Mouse (Mus musculus): ENCODE results near the gene Ptch2. TPM values are rescaled to one million over a fixed set of nuclear protein-coding genes. Genes with fewer than 3 reads are reported as not detected.

Ptch2 gene
- 18.6 and 27.1 TPM in 2 replicates for polyA plus RNA-seq (2012; rRNA removed; ENCODE audit: low replicate concordance)

GRCm38 (mm10) chr4:117095551-117096452 lies at the start of gene Ptch2:
Gene Ptch2 (plus strand): TSS chr4:117096075.

DNA sequence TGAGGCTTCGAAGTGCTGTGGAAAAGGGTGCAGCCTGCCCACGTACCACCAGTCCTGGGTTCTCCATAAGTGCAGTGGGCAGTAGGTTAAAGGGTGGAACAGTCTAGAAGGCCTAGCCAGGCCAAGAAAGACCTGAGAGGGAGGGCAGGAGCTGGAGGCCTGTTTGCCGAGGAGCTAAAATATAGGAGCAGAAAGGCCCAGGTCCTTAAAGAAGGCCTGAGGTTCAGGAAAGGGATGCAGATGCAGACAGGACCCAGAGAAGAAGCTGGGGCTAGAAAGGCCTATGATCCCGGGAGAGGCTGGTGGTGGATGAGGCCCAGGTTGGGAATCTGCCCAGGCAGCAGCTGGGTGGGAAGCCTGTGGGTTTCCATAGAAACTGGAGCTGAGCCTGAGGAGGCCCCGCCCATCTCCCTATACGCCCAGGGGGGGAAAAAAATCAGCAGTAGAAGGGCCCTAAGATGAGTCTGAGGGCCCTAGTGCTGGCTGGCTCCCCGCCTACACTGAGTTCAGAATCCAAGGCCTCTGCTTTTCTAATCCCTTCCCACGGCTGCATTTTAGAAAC lies 29.6 kb downstream of the Ptch2 start, which contains the start of gene Btbd19:
Gene Btbd19, minus strand, starts transcription at position 378 of the 562 bp plus-strand sequence.

GRCm38 (mm10) chr4:117126675-117127290 lies 30.9 kb downstream of the Ptch2 start, which contains the start of gene Tctex1d4:
Gene Tctex1d4 (plus strand): TSS chr4:117126794.

DNA sequence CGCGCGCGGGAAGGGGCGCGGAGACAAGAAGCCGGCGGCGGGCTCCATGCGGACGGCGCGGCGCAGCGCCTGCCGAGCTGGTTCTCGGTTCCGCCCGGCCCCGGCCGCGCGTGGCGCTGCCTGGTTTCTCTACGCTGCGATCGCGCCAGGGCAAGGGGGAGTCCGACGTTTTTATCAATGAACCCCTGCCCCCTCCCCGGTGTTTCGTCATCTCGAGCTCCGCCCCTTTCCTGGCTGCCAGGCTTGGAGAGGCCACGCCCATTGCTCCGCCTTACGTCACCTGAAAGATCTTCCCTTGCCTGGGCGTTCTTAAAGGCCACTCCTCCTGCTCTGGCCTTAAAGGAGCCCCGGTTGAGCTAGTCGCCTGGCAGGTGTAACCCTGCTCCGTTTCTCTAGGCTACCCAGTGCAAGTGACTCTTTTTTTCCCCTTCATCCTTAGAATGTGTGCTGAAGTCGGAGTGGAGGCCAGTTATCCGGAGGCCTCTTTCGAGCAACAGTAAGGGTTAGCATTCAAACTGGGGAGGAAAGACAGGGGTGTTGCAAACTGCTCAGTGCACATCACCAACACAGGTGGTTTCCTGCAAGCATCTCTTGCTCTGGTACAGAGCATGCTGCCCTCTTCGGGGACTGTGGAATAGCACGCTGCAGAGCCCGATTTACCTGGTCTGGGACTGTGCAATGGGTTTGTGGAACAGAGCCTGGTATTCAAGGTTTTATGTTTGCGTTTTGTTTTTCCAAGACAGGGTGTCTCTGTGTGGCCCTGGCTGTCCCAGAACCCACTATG lies 38.1 kb downstream of the Ptch2 start, which contains the start of gene Plk3:
Gene Plk3, minus strand, starts transcription at position 147 of the 784 bp plus-strand sequence.

DNA sequence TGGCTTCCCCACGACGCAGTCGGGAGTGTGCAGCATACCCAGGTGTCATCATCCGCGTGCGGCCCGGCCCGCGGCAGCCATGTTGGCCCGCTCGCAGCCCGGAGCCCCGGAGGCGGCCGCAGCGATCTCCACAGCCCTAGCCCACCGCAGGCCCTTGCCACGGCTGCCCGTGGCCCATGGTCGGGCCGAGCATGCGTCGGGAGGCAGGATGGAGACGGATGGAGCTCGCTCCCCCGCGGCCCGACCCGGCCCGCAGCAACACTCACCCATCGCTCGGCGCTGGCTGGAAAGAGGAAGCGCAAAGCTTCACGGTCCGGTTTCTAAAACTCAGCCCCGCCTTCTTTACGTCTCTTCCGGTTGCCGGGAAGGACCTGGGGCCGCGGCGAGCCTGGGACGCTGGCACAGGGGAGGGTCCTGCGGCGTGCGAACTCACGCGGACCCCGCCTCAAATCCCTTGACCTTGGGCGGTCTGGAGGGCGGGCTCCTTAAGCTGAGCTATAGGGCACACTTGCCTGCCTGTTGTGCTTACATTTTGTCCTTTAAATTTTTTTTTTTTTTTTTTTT lies 60.0 kb downstream of the Ptch2 start, which contains the start of gene Rps8:
Gene Rps8, minus strand, starts transcription at position 452 of the 564 bp plus-strand sequence.

Other genes starting within 250 kb of the Ptch2 start
- gene Zswim5, start 218.7 kb upstream of the Ptch2 start, polyA plus RNA-seq (2012; rRNA removed; ENCODE audit: low replicate concordance): 0.35 and 0.76 TPM in 2 replicates
- gene Urod, start 101.7 kb upstream of the Ptch2 start, polyA plus RNA-seq (2012; rRNA removed; ENCODE audit: low replicate concordance): 59.4 and 86.6 TPM in 2 replicates
- gene Hectd3, start 100.8 kb upstream of the Ptch2 start, polyA plus RNA-seq (2012; rRNA removed; ENCODE audit: low replicate concordance): 58.6 and 76.9 TPM in 2 replicates
- gene Eif2b3, start 76.7 kb upstream of the Ptch2 start, polyA plus RNA-seq (2012; rRNA removed; ENCODE audit: low replicate concordance): 4.5 and 12.2 TPM in 2 replicates
- gene Btbd19, start 29.6 kb downstream of the Ptch2 start, polyA plus RNA-seq (2012; rRNA removed; ENCODE audit: low replicate concordance): 13.6 and 23.0 TPM in 2 replicates
- gene Tctex1d4, start 30.7 kb downstream of the Ptch2 start, polyA plus RNA-seq (2012; rRNA removed; ENCODE audit: low replicate concordance): 0.24 and 0.92 TPM in 2 replicates
- 11.7 and 15.2 TPM in 2 replicates for gene Plk3, start 37.9 kb downstream of the Ptch2 start, polyA plus RNA-seq (2012; rRNA removed; ENCODE audit: low replicate concordance)
- gene Rps8, start 60.2 kb downstream of the Ptch2 start, polyA plus RNA-seq (2012; rRNA removed; ENCODE audit: low replicate concordance): 496 TPM in 2 replicates
- 0.75 and 0.90 TPM in 2 replicates for gene Kif2c, start 86.6 kb downstream of the Ptch2 start, polyA plus RNA-seq (2012; rRNA removed; ENCODE audit: low replicate concordance)
- 76.0 and 76.7 TPM in 2 replicates for gene Tmem53, start 155.9 kb downstream of the Ptch2 start, polyA plus RNA-seq (2012; rRNA removed; ENCODE audit: low replicate concordance)
- 0.41 and 0.47 TPM in 2 replicates for gene Armh1, start 156.1 kb downstream of the Ptch2 start, polyA plus RNA-seq (2012; rRNA removed; ENCODE audit: low replicate concordance)

All from mammary gland, adult 2 months (tissue).